Mouse (Mus musculus): ENCODE results near the gene Pdpr.
"Not testable (repeated sequence)": the region's sequence is repeated elsewhere in the genome, so short reads cannot be mapped to it uniquely, and the experiment has no call there.

Pdpr gene

DNA sequence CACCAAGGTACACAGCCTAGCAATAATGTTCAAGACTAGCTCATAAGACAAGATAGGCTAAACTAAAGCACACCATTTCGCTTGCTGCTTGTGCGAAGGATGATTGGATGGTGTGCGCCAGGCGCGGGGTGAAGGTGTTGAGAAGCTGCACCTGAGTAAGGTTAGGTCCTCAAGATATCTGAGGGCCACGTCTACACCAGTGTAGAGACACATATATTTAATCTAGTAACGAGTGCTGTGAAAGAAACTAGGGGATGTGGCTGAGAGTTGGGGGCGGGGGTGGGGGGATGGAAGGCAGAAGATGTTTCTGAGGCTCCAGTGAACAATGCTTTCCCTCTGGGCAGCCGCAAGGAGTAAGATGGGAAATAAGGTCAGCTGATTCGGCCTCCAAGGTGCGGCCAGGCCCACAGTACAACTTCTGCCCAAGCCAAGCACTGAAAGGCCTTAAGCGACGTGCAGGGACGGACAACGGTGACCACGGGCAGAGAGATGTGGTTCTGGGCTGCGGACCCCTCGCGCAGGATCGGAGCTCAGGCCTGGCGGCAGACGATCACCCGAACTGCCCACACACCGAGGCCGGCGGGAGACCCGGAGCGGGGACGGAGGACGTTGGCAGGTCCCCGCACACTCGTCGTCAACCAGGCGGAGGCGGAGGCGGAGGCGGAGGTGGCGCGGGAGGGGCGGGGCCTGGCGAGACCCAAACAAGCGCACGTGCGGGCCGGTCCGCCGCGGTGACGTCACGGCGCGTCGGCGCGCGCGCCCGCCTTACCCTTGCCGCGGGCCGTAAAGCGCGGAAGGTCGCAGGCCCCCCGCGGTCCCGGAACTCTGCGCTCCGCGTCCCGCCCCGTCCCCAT is at the start of gene Pdpr:
Gene Pdpr (plus strand): TSS at position 766 of the 854 bp plus-strand sequence.
- peak; percentile 71 to 89 for DNase-seq (ENCODE audit: low read depth in 1 of 2, low spot score in 2 of 2)

DNA sequence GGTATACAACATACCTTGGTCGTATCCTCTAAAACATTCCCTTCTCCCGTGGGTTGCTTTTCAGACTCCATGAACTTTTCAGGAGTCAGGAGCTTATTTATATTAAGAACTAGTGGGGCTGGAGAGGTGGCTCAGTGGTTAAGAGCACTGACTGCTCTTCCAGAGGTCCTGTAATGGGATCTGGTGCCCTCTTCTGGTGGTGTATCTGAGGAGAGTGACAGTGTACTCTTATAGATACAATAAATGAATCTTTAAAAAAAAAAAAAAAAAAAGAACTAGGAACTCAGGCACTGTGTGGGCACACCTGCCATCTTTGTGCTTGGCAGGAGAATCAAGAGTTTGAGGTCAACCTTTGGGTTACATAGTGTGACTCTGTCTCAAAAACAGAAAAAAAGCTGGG is 45.7 kb upstream of the Pdpr start:
- DNase-seq (ENCODE audit: low read depth in 1 of 2, low spot score in 2 of 2): no peak

DNA sequence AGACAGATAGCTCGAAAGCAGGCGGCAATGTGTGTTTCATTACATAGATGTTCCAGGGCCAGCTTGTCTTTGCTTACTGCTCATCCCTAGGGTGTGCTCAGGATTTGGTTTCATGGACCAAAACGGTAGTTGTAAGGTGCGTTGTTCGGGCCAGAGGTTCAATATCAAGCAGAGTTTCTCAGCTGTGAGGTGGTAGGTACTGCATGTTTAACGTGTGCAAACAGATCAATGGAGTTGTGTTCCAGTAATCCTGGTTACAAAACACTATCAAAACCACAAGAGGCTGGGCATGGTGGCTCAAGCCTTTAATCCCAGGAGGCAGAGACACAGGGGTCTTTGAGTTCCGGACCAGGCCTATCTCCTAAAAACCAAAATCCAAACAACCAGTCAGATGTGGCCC is 45.3 kb upstream of the Pdpr start:
- DNase-seq (ENCODE audit: low read depth in 1 of 2, low spot score in 2 of 2): no peak

DNA sequence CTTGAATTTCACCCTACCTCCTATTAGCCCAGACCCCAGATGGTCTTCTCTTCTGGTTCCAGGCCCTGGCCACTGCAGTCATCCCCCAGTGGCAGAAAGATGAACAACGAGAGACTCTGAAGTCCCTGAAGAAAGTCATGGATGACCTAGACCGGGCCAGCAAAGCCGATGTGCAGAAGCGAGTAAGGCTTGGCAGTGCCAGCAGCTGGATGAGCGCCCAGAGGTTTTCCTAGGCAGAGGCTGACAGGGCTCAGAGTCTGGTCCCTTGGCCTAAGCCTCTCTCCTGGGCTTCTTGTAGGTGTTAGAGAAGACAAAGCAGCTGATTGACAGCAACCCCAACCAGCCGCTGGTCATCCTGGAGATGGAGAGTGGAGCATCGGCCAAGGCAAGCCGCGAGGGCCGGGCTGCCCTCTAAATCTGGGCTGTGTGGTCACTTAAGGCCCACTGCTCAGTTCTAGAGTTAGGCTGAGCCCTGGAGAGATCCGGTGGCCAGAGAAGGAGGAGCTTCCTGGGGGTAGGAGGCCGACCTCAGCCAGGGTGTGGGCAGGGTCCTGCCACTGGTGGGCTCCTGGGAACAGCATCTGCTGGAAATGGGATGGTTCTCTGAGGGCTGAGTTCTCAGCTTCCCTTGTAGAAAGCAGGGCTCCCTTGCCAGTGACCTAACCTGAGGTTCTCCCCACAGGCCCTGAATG is 40.5 kb upstream of the Pdpr start:
- DNase-seq (ENCODE audit: low read depth in 1 of 2, low spot score in 2 of 2): no peak

DNA sequence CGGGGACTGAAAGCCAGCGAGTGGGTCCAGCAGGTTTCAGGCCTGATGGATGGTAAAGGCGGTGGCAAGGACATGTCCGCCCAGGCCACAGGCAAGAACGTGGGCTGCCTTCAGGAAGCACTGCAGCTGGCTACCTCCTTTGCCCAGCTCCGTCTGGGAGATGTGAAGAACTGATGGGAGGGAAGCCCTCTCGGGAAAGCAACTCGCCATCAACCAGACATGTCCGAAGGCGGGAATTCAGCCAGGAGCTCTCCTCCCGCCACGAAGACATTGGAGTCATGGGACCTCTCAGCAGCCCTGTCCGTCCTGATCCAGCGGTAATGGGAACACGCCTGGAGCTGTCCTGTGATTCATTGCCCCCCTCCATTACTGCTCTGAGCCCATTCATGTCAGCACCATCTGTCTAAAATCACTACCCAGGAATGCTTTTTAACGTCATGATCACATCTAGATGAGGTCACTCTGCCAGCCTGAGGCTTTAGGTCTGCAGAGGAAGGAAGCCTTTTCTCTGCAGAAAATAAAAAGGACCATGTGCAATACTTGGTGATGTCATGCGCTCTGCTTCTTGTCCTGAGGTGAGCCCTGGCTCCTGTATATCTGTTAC is 39.3 kb upstream of the Pdpr start:
- no peak for DNase-seq (ENCODE audit: low read depth in 1 of 2, low spot score in 2 of 2)

GRCm38 (mm10) chr8:111055661-111056060 is 38.8 kb upstream of the Pdpr start:
- no peak for DNase-seq (ENCODE audit: low read depth in 1 of 2, low spot score in 2 of 2)

- DNase-seq (ENCODE audit: low read depth in 1 of 2, low spot score in 2 of 2): peak; percentile 64 to 81
These were observed 38.2 kb upstream of the Pdpr start, which contains the start of gene Exosc6 for GRCm38 (mm10) chr8:111056158-111056663. TSS of gene Exosc6 (plus strand) at chr8:111056339.

DNA sequence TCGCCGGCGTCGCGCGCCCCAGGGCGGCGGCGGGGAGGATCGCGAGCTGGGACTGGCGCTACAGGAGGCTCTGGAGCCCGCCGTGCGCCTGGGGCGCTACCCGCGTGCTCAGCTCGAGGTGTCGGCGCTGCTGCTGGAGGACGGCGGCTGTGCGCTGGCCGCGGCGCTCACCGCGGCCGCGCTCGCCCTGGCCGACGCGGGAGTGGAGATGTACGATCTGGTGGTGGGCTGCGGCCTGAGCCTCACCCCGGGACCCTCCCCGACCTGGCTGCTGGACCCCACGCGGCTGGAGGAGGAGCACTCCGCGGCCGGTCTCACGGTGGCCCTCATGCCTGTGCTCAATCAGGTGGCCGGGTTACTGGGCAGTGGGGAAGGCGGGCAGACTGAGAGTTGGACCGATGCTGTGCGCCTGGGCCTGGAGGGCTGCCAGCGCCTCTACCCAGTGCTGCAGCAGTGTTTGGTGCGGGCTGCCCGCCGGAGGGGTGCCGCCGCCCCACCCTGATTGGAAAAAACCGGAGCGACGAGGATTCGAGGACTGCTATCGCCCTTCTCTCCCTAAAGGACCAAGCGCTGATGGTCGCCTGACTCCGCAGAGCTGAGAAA is 37.6 kb upstream of the Pdpr start:
- no peak for DNase-seq (ENCODE audit: low read depth in 1 of 2, low spot score in 2 of 2)

DNA sequence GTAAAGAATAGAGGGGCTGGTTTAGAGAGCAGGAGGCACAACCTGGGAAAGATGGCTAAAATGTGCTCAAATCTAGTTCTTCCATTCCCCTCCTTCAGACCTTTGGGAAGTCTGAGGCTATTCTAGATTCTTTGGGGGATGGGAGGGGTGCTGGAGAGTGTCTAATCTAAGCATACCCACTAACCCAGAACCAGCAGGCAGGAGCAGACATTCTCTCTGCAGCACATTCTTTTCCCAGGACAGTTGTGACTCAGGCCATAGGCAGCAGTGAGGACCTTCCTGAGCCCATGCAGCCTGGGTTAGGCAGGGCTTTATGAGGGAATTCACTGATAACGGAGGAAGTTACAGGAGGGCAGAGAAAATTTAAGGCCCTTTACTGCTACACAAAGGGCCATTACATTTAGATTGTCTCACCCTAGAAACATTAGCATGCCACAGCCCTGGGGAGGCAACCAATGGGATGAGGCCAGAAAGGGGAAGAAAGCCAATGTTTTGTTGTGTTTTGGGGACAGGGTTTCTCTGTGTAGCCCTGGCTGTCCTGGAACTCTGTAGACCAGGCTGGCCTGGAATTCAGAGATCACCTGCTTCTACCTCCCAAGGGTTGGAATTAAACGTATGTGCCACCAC is 35.4 kb upstream of the Pdpr start:
- DNase-seq (ENCODE audit: low read depth in 1 of 2, low spot score in 2 of 2): no peak

GRCm38 (mm10) chr8:111061688-111062071 is 32.8 kb upstream of the Pdpr start:
- DNase-seq (ENCODE audit: low read depth in 1 of 2, low spot score in 2 of 2): no peak

DNA sequence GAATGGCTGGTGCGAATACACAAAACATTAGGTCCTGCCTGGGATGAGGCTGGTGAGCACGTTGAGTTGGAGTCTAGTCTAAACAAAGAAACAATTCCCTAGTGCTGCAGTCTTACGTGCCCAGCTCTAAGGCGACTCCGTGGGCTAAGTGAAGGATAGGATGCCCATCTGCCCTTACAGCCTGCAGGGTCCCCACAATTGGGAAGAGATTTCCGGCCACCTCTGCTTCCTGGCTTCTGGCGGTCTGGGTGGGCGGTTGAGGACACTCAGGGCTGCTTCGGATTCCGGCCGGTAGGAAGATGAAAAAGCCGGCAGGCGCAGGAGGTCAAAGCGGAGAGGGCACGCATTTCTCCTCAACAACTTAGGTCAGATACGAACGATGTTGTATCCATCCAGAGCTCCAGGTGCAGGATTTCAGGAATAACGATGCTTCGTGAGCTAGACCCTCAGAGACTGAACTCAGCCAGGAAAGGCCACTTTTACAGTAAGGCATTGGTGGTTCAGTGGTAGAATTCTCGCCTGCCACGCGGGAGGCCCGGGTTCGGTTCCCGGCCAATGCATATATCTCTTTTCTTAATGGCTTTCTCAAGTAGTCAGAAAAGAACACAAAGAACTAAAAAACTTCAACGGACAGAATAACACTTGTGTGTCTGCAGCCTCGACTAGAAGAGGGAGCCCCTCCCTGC is 32.2 kb upstream of the Pdpr start:
- DNase-seq (ENCODE audit: low read depth in 1 of 2, low spot score in 2 of 2): peak; percentile 57 to 83

DNA sequence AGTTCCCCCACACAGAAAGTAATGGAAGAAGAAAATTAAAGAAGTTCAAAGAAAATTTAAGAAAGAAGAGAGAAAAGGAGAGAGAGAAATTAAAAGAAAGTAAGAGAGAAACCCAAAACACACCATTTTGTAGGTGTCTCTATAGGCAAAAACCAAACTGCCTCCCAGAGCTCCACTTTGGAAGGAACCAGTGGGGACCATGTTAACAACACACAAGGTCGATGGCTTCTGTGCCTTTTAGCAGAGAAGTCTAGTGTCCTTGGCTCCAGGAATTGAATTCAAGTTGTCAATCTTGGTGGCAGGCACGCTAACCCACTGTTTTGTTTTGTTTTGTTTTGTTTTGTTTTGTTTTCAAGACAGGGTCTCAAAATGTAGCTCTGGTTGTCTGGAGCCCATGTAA is 31.5 kb upstream of the Pdpr start:
- no peak for DNase-seq (ENCODE audit: low read depth in 1 of 2, low spot score in 2 of 2)

DNA sequence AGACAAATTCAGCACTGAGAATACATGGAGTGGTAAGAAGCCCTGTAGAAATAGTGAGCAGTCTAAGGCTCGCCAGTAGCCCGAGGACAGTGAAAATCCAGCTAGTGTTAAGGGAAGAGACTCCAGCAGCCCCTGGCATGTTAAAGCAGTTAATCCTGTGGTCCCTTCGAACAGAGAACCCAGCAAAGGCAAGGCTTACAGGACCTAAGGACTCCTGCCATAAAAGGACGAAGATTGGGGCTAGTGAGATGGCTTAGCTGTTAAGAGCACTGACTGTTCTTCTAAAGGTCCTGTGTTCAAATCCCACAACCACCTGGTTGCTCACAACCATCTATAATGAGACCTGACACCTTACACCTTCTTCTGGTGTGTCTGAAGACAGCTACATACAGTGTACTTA is 28.1 kb upstream of the Pdpr start:
- DNase-seq (ENCODE audit: low read depth in 1 of 2, low spot score in 2 of 2): no peak

DNA sequence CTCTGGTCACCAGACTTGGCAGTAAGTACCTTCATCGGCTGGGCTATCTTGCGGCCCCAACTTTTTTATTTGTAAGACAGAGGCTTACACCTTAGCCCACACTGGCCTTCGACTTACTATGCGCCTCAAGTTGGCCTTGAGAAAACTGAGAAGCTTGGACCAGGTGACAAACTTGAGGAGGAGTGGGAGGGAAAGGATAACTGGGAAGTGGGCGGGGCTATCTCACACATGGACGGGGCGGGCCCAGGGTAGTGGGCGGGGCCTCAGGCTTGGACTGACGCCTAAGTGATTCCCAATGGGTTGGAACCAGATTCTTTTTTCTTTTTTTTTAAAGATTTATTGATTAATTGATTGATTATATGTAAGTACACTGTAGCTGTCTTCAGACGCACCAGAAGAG is 27.0 kb upstream of the Pdpr start:
- DNase-seq (ENCODE audit: low read depth in 1 of 2, low spot score in 2 of 2): no peak

- not testable (repeated sequence) for DNase-seq (ENCODE audit: low read depth in 1 of 2, low spot score in 2 of 2)
These were observed 25.8 kb upstream of the Pdpr start for GRCm38 (mm10) chr8:111068660-111069059.

- no peak for DNase-seq (ENCODE audit: low read depth in 1 of 2, low spot score in 2 of 2)
These were observed 18.5 kb upstream of the Pdpr start for GRCm38 (mm10) chr8:111075926-111076325.

DNA sequence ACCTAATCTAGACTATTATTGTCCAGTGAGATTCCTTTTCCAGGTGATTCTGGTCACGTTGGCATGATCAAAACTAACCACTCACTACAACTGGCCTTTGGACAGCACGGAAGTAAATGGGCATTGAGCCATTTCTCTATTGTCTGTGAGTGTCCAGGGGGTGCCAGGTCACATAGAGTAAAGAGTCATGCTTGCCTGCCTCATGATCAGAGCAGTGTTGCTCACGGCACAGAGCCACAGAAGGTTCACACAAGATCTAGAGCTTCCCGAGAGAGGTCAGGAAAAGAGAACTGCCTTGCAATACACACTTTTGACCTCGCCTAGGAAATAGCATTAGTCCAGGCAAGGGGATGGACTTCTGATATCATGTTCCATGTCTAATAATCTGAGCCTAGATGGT is 15.0 kb upstream of the Pdpr start:
- no peak for DNase-seq (ENCODE audit: low read depth in 1 of 2, low spot score in 2 of 2)

- DNase-seq (ENCODE audit: low read depth in 1 of 2, low spot score in 2 of 2): no peak
These were observed 14.6 kb upstream of the Pdpr start for GRCm38 (mm10) chr8:111079861-111080271.

DNA sequence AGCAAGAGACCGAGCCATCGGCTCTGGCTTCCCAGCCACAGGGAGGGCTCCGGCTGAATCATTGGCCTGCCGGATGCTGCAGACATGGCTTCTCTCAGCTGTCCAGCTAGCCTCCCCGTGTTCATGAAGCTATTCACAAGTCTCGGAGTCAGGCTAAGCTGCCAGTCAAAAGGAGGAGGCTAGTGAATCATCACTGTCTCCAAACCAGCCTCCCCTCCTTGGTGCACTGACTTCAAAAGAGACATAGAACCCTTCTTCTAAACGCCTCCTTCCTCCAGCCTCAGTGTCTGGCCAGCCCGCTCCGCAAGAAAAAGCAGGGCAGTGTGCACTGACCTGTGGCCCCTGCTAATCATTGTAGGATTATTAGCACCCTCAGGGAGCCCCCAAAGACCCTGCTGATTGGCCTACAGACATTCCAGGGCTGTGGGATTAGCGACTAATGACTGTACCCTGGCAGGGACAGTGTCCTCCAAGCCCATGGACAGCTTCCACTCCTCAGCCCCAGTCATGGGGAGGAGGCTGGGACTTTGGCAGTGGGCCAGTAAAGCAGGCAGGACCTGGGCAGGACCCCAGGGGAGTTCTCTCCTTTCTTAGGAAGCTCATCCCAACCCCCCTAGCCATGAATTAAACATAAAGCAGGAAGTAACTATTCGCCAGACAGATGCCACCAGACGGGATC is 12.7 kb upstream of the Pdpr start:
- DNase-seq (ENCODE audit: low read depth in 1 of 2, low spot score in 2 of 2): no peak

- DNase-seq (ENCODE audit: low read depth in 1 of 2, low spot score in 2 of 2): not testable (repeated sequence)
These were observed 10.5 kb upstream of the Pdpr start for GRCm38 (mm10) chr8:111083936-111084335.

Measured in monocyte, adult 2 months (primary cell).